8 mouse cellular contexts compared by ENCODE assay signal in genomic region chrX:140542938-140543673, GRCm38 (mm10). TPM values are rescaled to one million over a fixed set of nuclear protein-coding genes. Genes with fewer than 3 reads are reported as not detected.
DNase-seq lines count a peak whose midpoint lies in the region; ATAC-seq and TF ChIP-seq lines count a peak whose summit lies in the region.

No protein-coding gene starts in this region.

- H3K4me3 ChIP-seq in bone marrow macrophage, adult 2 months (ENCODE audit: insufficient read depth, low read length): peak overlapping the region; percentile 83
- H3K4me3 ChIP-seq in embryonic facial prominence, embryonic 15.5 days (replicated peaks): peak overlapping the region; percentile 51
- H3K4me3 ChIP-seq in kidney, embryonic 14.5 days (ENCODE audit: low read length): peak overlapping the region; percentile 50
- peak overlapping the region; percentile 48 for H3K4me3 ChIP-seq in limb, embryonic 15.5 days
- peak overlapping the region; percentile 45 for H3K4me3 ChIP-seq in midbrain, postnatal 0 days (ENCODE audit: low read depth, low read length)

- H3K9ac ChIP-seq in embryonic facial prominence, embryonic 15.5 days: peak overlapping the region; percentile 42
- H3K9ac ChIP-seq in kidney, embryonic 14.5 days (ENCODE audit: low read depth, low read length): peak overlapping the region; percentile 72
- H3K9ac ChIP-seq in limb, embryonic 15.5 days: peak overlapping the region; percentile 33; the same call in 1 of the 2 replicates
- H3K9ac ChIP-seq in midbrain, postnatal 0 days (replicated peaks; ENCODE audit: low read length, poor library complexity, severe bottlenecking): peak overlapping the region; percentile 67

- TF ChIP-seq POLR2A in bone marrow macrophage, adult 2 months (IDR thresholded peaks at IDR 0.05; ENCODE audit: borderline replicate concordance, low read depth, low read length): no peak

- peaks cover 25% of the 10 kb centered on the region for H3K4me1 ChIP-seq in bone marrow macrophage, adult 2 months (ENCODE audit: control insufficient read depth, insufficient read depth, low read length)
- no peaks in the 10 kb centered on the region for H3K4me1 ChIP-seq in embryonic facial prominence, embryonic 15.5 days
- H3K4me1 ChIP-seq in kidney, embryonic 14.5 days (ENCODE audit: control insufficient read depth, insufficient read depth, low read length): no peaks in the 10 kb centered on the region
- peaks cover 9% of the 10 kb centered on the region; the same call in 1 of the 2 replicates for H3K4me1 ChIP-seq in limb, embryonic 15.5 days
- H3K4me1 ChIP-seq in midbrain, postnatal 0 days (ENCODE audit: insufficient read depth, low read length): no peaks in the 10 kb centered on the region

- H3K27me3 ChIP-seq in embryonic facial prominence, embryonic 15.5 days: peaks cover 14% of the 10 kb centered on the region
- H3K27me3 ChIP-seq in kidney, embryonic 14.5 days (ENCODE audit: control insufficient read depth, insufficient read depth, low read length): no peaks in the 10 kb centered on the region; the same call in 1 of the 2 replicates
- peaks cover 31% of the 10 kb centered on the region for H3K27me3 ChIP-seq in limb, embryonic 15.5 days
- peaks cover 11% of the 10 kb centered on the region; the same call in 1 of the 2 replicates for H3K27me3 ChIP-seq in midbrain, postnatal 0 days (ENCODE audit: insufficient read depth, low read length)

- 22% methylated on average over 18 of the region's 18 CpGs for WGBS in embryonic facial prominence, embryonic 15.5 days
- 35% methylated on average over 18 of the region's 18 CpGs for WGBS in kidney, embryonic 14.5 days
- whole genome bisulfite sequencing in limb, embryonic 15.5 days: 22% methylated on average over 18 of the region's 18 CpGs
- WGBS in midbrain, postnatal 0 days: 31% methylated on average over 18 of the region's 18 CpGs

- H3K27ac ChIP-seq in bone marrow macrophage, adult 2 months (ENCODE audit: insufficient read depth, low read depth, low read length): peak overlapping the region; percentile 88
- peak overlapping the region; percentile 87 for H3K27ac ChIP-seq in embryonic facial prominence, embryonic 15.5 days (replicated peaks)
- H3K27ac ChIP-seq in kidney, embryonic 14.5 days (ENCODE audit: low read depth, low read length): peak overlapping the region; percentile 80
- peak overlapping the region; percentile 89 for H3K27ac ChIP-seq in limb, embryonic 15.5 days
- H3K27ac ChIP-seq in midbrain, postnatal 0 days (ENCODE audit: low read depth, low read length): peak overlapping the region; percentile 82

- H3K9me3 ChIP-seq in embryonic facial prominence, embryonic 15.5 days (replicated peaks): no peaks in the 10 kb centered on the region
- H3K9me3 ChIP-seq in kidney, embryonic 14.5 days (ENCODE audit: control insufficient read depth, low read length): no peaks in the 10 kb centered on the region
- H3K9me3 ChIP-seq in limb, embryonic 15.5 days: no peaks in the 10 kb centered on the region
- no peaks in the 10 kb centered on the region for H3K9me3 ChIP-seq in midbrain, postnatal 0 days (ENCODE audit: low read length)

- ATAC-seq in embryonic facial prominence, embryonic 15.5 days (ENCODE audit: insufficient number of reproducible peaks, low FRiP score, low TSS enrichment, low read depth): peak; percentile 84
- peak; percentile 84 for ATAC-seq in kidney, embryonic 14.5 days (ENCODE audit: low FRiP score, low TSS enrichment)
- ATAC-seq in limb, embryonic 15.5 days (ENCODE audit: insufficient number of reproducible peaks, low FRiP score, low TSS enrichment, low read depth): peak; percentile 72
- peak; percentile 85 for ATAC-seq in midbrain, postnatal 0 days (ENCODE audit: low FRiP score)

- peak overlapping the region; percentile 51 for H3K4me2 ChIP-seq in embryonic facial prominence, embryonic 15.5 days (replicated peaks)
- H3K4me2 ChIP-seq in kidney, embryonic 14.5 days (replicated peaks; ENCODE audit: low read depth, low read length): peak overlapping the region; percentile 59
- peak overlapping the region; percentile 50 for H3K4me2 ChIP-seq in limb, embryonic 15.5 days
- peak overlapping the region; percentile 53 for H3K4me2 ChIP-seq in midbrain, postnatal 0 days (ENCODE audit: low read depth, low read length, poor library complexity, severe bottlenecking)

- DNase-seq in A20 (ENCODE audit: low read depth, low spot score): peak; percentile 91
- DNase-seq in heart, adult 9 months (ENCODE audit: low spot score in 2 of 2): peak; percentile 93
- peak; percentile 76 for DNase-seq in midbrain, postnatal 0 days (ENCODE audit: low spot score)
- peak; percentile 88 to 89 for DNase-seq in spleen, postnatal 36 days (ENCODE audit: low spot score in 2 of 2)

- no peak for TF ChIP-seq CTCF in bone marrow macrophage, adult 2 months (IDR thresholded peaks at IDR 0.05; ENCODE audit: low read depth, low read length)
- TF ChIP-seq CTCF in midbrain, postnatal 0 days (IDR thresholded peaks at IDR 0.05): peak; percentile 56

- no peaks in the 10 kb centered on the region for H3K36me3 ChIP-seq in embryonic facial prominence, embryonic 15.5 days
- peaks cover 3% of the 10 kb centered on the region; the same call in 1 of the 2 replicates for H3K36me3 ChIP-seq in kidney, embryonic 14.5 days (ENCODE audit: control insufficient read depth, insufficient read depth, low read length)
- 0 out of 2 replicates have a peak, but pooled peaks cover 5% of the 10 kb centered on the region for H3K36me3 ChIP-seq in limb, embryonic 15.5 days
- H3K36me3 ChIP-seq in midbrain, postnatal 0 days (ENCODE audit: insufficient read depth, low read length): no peaks in the 10 kb centered on the region

RNA-seq across cellular contexts. Expression of gene Tsc22d3, which starts 57.4 kb away (rescaled TPM):
- 118 and 121 TPM in 2 replicates for polyA plus RNA-seq in bone marrow macrophage, adult 2 months (2012; ENCODE audit: insufficient read depth, insufficient read length, missing spikeins)
- 129 and 132 TPM in 2 replicates for polyA plus RNA-seq in embryonic facial prominence, embryonic 15.5 days (2015; fragmentation: Nextera tagmentation; extraction: Ambion mirVana)
- 77.8 and 90.2 TPM in 2 replicates for polyA plus RNA-seq in kidney, embryonic 14.5 days (2014; fragmentation: Nextera tagmentation; extraction: Ambion mirVana)
- 131 and 151 TPM in 2 replicates for polyA plus RNA-seq in limb, embryonic 15.5 days (2015; fragmentation: Nextera tagmentation; extraction: Ambion mirVana)
- total RNA-seq in midbrain, postnatal 0 days (2014; rRNA removed): 104 and 116 TPM in 2 replicates
- 105 and 115 TPM in 2 replicates for polyA plus RNA-seq in midbrain, postnatal 0 days (2015; fragmentation: Nextera tagmentation; extraction: Ambion mirVana)

Comparison
In these comparisons a context has a peak if more than half of its experiments do, and no peak if none do; other contexts are left out.
1. Peak in every context shown above with its lines: DNase-seq, ATAC-seq, H3K4me3 ChIP-seq and H3K27ac ChIP-seq.